8 mouse cellular contexts compared by ENCODE assay signal in genomic region chr1:151251194-151252010, GRCm38 (mm10). TPM values are rescaled to one million over a fixed set of nuclear protein-coding genes. Genes with fewer than 3 reads are reported as not detected.
DNase-seq lines count a peak whose midpoint lies in the region; ATAC-seq and TF ChIP-seq lines count a peak whose summit lies in the region.
"Had no signal": no experiment of that assay in that cellular context is flagged by ENCODE, and none has a peak within 500 bp of the region (broad histone marks: within the 10 kb centered on the region; RNA-seq: fewer than 3 reads in every experiment).

No protein-coding gene starts in this region.

- no peak for TF ChIP-seq CTCF in kidney, postnatal 0 days (IDR thresholded peaks at IDR 0.05; ENCODE audit: low read depth)

- H3K9ac ChIP-seq in kidney, postnatal 0 days (ENCODE audit: low read depth, low read length): no peak overlapping the region
- no peak overlapping the region for H3K9ac ChIP-seq in midbrain, embryonic 12.5 days (replicated peaks)

- no peak for ATAC-seq in kidney, postnatal 0 days (replicated peaks; ENCODE audit: low FRiP score, low read depth)
- peak; percentile 16; the same call in 1 of the 2 replicates for ATAC-seq in granulocyte monocyte progenitor cell, adult 5-6 weeks (replicated peaks; ENCODE audit: poor library complexity, severe bottlenecking)
- peak; percentile 19; the same call in 1 of the 2 replicates for ATAC-seq in midbrain, embryonic 12.5 days (ENCODE audit: low FRiP score, low read depth)

- no peaks in the 10 kb centered on the region for H3K9me3 ChIP-seq in kidney, postnatal 0 days (replicated peaks; ENCODE audit: low read length)
- no peaks in the 10 kb centered on the region for H3K9me3 ChIP-seq in midbrain, embryonic 12.5 days

- H3K27ac ChIP-seq in kidney, postnatal 0 days: no peak overlapping the region
- H3K27ac ChIP-seq in midbrain, embryonic 12.5 days (replicated peaks): no peak overlapping the region

- 67% methylated on average over 14 of the region's 14 CpGs for WGBS in kidney, postnatal 0 days
- WGBS in midbrain, embryonic 12.5 days: 88% methylated on average over 14 of the region's 14 CpGs

- no peaks in the 10 kb centered on the region for H3K27me3 ChIP-seq in kidney, postnatal 0 days (ENCODE audit: insufficient read depth, low read length)
- H3K27me3 ChIP-seq in midbrain, embryonic 12.5 days: no peaks in the 10 kb centered on the region

- peak overlapping the region; percentile 47; the same call in 1 of the 2 replicates for H3K4me2 ChIP-seq in kidney, postnatal 0 days (ENCODE audit: low read length)
- no peak overlapping the region for H3K4me2 ChIP-seq in midbrain, embryonic 12.5 days (replicated peaks)

- H3K36me3 ChIP-seq in kidney, postnatal 0 days (ENCODE audit: insufficient read depth, low read length): no peaks in the 10 kb centered on the region
- no peaks in the 10 kb centered on the region for H3K36me3 ChIP-seq in midbrain, embryonic 12.5 days

- H3K4me3 ChIP-seq in kidney, postnatal 0 days (replicated peaks; ENCODE audit: low read depth, low read length): no peak overlapping the region
- no peak overlapping the region for H3K4me3 ChIP-seq in midbrain, embryonic 12.5 days

- H3K4me1 ChIP-seq in kidney, postnatal 0 days (replicated peaks; ENCODE audit: insufficient read depth, low read length): peaks cover 7% of the 10 kb centered on the region; the same call in 1 of the 2 replicates
- 0 out of 2 replicates have a peak, but pooled peaks cover 3% of the 10 kb centered on the region for H3K4me1 ChIP-seq in midbrain, embryonic 12.5 days

- no peak for DNase-seq in kidney, postnatal 0 days (ENCODE audit: low spot score)
- no peak for DNase-seq in kidney, adult 18-20 months
- DNase-seq in R1 (ENCODE audit: low read depth, low spot score): peak; percentile 42
- no peak for DNase-seq in right cerebral cortex, postnatal 36 days (ENCODE audit: low spot score in 2 of 2)
- no peak for DNase-seq in gastrocnemius, adult 8-10 months (ENCODE audit: low spot score in 2 of 2)

RNA-seq across cellular contexts. Expression of gene Gm47996, which starts 41.5 kb away (rescaled TPM):
- polyA plus RNA-seq in kidney, postnatal 0 days (2015; fragmentation: Nextera tagmentation; extraction: Ambion mirVana): 0.28 and 0.41 TPM in 2 replicates
- total RNA-seq in granulocyte monocyte progenitor cell, adult 5-6 weeks (2014; fragmentation: Nextera tagmentation): not detected in 2 replicates
- not detected in 2 replicates for total RNA-seq in granulocyte monocyte progenitor cell, adult 5-6 weeks (2017)
- polyA plus RNA-seq in midbrain, embryonic 12.5 days (2016; fragmentation: Nextera tagmentation; extraction: Ambion mirVana): 0.34 TPM in 1 of 2 replicates, not detected in the other
- total RNA-seq in gastrocnemius, adult 8-10 months (2022): under 1 TPM in 1 of 4 experiments, not detected in 3; 0.36 TPM

RNA-seq across cellular contexts. Expression of gene 3110040M04Rik, which starts 47.5 kb away (rescaled TPM):
- polyA plus RNA-seq in kidney, postnatal 0 days (2015; fragmentation: Nextera tagmentation; extraction: Ambion mirVana): 0.92 and 1.1 TPM in 2 replicates
- total RNA-seq in granulocyte monocyte progenitor cell, adult 5-6 weeks (2014; fragmentation: Nextera tagmentation): not detected in 2 replicates
- not detected in 2 replicates for total RNA-seq in granulocyte monocyte progenitor cell, adult 5-6 weeks (2017)
- polyA plus RNA-seq in midbrain, embryonic 12.5 days (2016; fragmentation: Nextera tagmentation; extraction: Ambion mirVana): not detected in 2 replicates
- total RNA-seq in gastrocnemius, adult 8-10 months (2022): not detected
- total RNA-seq: common myeloid progenitor, adult 5-6 weeks had no signal

RNA-seq across cellular contexts. Expression of gene Gm47995, which starts 53.2 kb away (rescaled TPM):
- polyA plus RNA-seq in kidney, postnatal 0 days (2015; fragmentation: Nextera tagmentation; extraction: Ambion mirVana): 0.29 and 0.32 TPM in 2 replicates
- total RNA-seq in granulocyte monocyte progenitor cell, adult 5-6 weeks (2014; fragmentation: Nextera tagmentation): not detected in 2 replicates
- not detected in 2 replicates for total RNA-seq in granulocyte monocyte progenitor cell, adult 5-6 weeks (2017)
- polyA plus RNA-seq in midbrain, embryonic 12.5 days (2016; fragmentation: Nextera tagmentation; extraction: Ambion mirVana): not detected in 2 replicates
- not detected for total RNA-seq in gastrocnemius, adult 8-10 months (2022)
- total RNA-seq: common myeloid progenitor, adult 5-6 weeks had no signal

RNA-seq across cellular contexts. Expression of gene Gm8947, which starts 59.2 kb away (rescaled TPM):
- polyA plus RNA-seq in kidney, postnatal 0 days (2015; fragmentation: Nextera tagmentation; extraction: Ambion mirVana): 0.61 and 0.80 TPM in 2 replicates
- total RNA-seq in granulocyte monocyte progenitor cell, adult 5-6 weeks (2014; fragmentation: Nextera tagmentation): not detected in 2 replicates
- total RNA-seq in granulocyte monocyte progenitor cell, adult 5-6 weeks (2017): 0.47 TPM in 1 of 2 replicates, not detected in the other
- not detected in 2 replicates for polyA plus RNA-seq in midbrain, embryonic 12.5 days (2016; fragmentation: Nextera tagmentation; extraction: Ambion mirVana)
- total RNA-seq in gastrocnemius, adult 8-10 months (2022): under 1 TPM in 1 of 4 experiments, not detected in 3; 0.24 TPM
- total RNA-seq: common myeloid progenitor, adult 5-6 weeks had no signal
